Mouse (Mus musculus) large intestine, adult 2 months (tissue): ENCODE measurements around the gene Coq8a. TPM values are rescaled to one million over a fixed set of nuclear protein-coding genes. Genes with fewer than 3 reads are reported as not detected.

Experiments
- DNase-seq: peaks from one replicate; pipeline ENCODE4 v3.0.0-alpha.2; 2012; ENCODE audit warnings: low read depth, low spot score
- WGBS: fragments of 180-500 bp; shearing (Covaris S2); methylation state at CpG from one replicate; pipeline ENCODE4 v1.1.7; 2018; 5-methylcytosine and 5-hydroxymethylcytosine counted together
- polyA plus RNA-seq: library from polyadenylated mRNA; depleted of rRNA; stranded (reverse); fragments of >200 nt; gene quantifications from 2 replicates; pipeline ENCODE4 v1.2.3, GENCODE M21; 2012

Coq8a gene
- polyA plus RNA-seq, 1 experiment, result 19.4 TPM

- 94% methylated on average over 4 of the region's 4 CpGs for WGBS
Observed at GRCm38 (mm10) chr1:180179100-180179499, 20.3 kb downstream of the Coq8a start.

GRCm38 (mm10) chr1:180178340-180178739 is 21.1 kb downstream of the Coq8a start:
- 47% methylated on average over 9 of the region's 9 CpGs for WGBS
- DNase-seq, result no peak

More at GRCm38 (mm10) chr1:180179100-180179499, 20.3 kb downstream of the Coq8a start:
- no peak for DNase-seq

GRCm38 (mm10) chr1:180176784-180177183 is 22.6 kb downstream of the Coq8a start:
- 14% methylated on average over 1 of the region's 1 CpGs for WGBS

DNA sequence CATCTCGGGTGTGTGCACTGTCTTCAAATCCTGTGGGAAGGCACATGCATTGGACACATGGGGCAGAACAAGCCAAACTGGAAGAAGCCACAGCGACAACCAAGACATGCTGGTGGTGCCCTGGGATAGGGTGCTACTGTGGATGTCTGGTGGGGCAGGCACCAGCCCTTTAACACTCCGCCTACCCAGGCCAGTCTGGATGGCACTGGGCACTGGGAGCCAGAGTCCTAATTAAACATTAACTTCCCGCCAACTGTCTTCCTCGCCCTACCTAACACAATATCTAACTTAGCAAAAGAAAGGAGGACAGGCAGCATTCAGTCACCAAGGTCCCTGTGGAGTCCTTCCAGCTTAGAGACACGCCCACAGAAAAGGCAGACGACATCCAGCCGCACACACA is 23.8 kb downstream of the Coq8a start:
- DNase-seq, result no peak
- WGBS, result 26% methylated on average over 8 of the region's 8 CpGs

More at GRCm38 (mm10) chr1:180176784-180177183, 22.6 kb downstream of the Coq8a start:
- DNase-seq, result no peak

GRCm38 (mm10) chr1:180175167-180175566 is 24.2 kb downstream of the Coq8a start:
- DNase-seq, result no peak
- 16% methylated on average over 3 of the region's 3 CpGs for WGBS

GRCm38 (mm10) chr1:180174718-180175117 is 24.7 kb downstream of the Coq8a start:
- no peak for DNase-seq
- 67% methylated on average over 6 of the region's 6 CpGs for WGBS

- no peak for DNase-seq
- 87% methylated on average over 5 of the region's 5 CpGs for WGBS
Observed at GRCm38 (mm10) chr1:180173017-180173416, 26.4 kb downstream of the Coq8a start.

GRCm38 (mm10) chr1:180172600-180172999 is 26.8 kb downstream of the Coq8a start:
- DNase-seq, result no peak
- WGBS, result 91% methylated on average over 4 of the region's 4 CpGs

- 87% methylated on average over 2 of the region's 2 CpGs for WGBS
Observed at GRCm38 (mm10) chr1:180171883-180172282, 27.5 kb downstream of the Coq8a start.

DNA sequence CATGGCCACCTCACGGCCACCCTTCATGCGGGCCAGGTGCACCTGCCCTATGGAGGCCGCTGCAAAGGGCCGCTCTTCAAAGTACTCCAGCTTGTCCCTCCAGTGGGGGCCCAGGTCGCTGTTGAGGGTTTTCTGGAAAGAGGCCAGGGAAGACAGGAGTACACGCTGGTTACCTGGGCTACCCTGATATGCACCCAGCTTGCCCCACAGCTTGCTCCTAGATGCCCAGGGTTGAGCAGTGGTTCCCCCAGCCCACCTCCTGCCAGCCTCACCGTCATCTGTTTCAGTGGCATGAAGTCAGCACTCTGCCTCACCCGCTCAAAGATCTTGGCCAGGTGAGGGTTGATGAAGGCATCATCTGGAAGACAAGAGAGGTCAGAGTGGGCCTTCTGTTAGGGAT is 29.3 kb downstream of the Coq8a start:
- 94% methylated on average over 8 of the region's 8 CpGs for WGBS
- no peak for DNase-seq

More at GRCm38 (mm10) chr1:180171883-180172282, 27.5 kb downstream of the Coq8a start:
- no peak for DNase-seq

DNA sequence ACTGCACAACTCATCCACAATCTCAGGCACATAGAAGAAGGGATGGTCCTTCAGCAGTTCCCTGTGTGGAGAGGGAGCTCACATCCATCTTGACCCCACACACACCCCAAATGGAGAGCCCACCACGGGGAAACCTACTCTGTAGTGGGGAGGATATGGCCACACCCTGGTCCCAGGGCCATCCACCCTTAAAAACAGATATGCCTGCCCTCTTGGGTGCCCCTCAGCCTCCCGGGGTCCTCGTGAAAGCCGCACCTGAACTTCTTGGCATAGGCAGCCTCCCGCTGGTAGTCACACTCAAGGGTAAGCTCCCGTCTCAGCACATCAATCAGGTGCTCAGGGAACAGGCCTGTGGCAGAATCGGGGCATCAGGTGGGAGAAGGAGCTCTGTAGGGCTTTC is 30.2 kb downstream of the Coq8a start:
- 86% methylated on average over 7 of the region's 7 CpGs for WGBS
- no peak for DNase-seq

DNA sequence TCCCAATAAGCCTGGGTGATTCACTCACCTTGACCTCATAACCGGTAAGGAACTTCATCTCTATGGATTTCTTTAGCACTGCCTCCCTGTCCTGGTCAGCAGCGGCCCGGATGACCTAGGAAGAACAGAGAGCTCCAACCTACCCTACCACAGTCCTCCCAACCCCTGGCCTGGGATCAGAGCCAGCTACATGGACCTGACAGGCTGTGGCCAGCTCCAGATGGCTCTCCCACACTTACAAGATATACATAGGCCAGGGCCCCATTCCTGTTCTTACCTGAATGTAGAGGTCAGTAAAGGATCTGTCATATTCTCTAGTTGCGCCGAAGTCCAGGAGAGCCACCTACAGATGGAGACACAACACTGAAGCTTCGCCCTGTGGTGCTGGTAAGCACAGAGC is 31.1 kb downstream of the Coq8a start:
- DNase-seq, result no peak
- WGBS, result 95% methylated on average over 6 of the region's 6 CpGs

DNA sequence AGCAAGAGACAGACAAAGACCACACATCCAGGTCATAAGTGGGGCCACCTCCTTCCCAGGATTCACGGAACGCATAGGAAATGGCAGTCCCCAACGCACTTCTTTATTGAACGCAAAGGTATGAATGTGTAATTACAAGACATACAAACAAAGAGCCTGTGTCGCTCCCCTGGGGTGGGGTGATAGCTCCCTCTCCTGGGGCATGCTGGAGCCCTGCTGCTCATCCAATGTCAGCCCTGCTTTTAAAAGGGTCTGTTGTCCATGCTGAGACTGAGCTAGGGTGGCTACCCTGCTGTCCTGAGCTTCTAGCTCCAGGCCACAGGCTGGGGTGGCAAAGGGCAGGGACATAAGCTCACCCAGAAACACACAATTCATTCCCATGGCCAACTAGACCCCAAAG is 32.9 kb downstream of the Coq8a start:
- 85% methylated on average over 5 of the region's 5 CpGs for WGBS
- DNase-seq, result no peak

DNA sequence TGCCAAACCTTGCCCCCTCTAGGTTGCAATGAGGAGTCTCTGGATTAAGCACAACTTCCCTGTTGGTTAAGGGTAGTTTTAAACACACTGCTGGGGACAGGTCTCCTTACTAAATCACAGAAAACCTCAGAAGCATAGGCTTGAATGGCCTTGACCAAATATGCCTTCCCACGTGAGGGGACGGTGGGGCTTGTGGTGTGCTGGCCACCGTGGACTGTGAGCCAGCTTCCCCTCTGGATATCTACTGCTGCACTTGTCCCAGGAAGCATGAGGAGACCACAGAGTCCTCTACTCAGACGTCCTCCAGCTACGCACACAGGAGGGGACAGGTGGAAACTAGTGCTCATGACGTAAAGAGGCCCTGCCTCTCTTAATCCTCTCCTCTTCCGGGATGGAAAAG is 36.4 kb downstream of the Coq8a start:
- no peak for DNase-seq
- WGBS, result 77% methylated on average over 7 of the region's 7 CpGs

GRCm38 (mm10) chr1:180161566-180162355 is 37.6 kb downstream of the Coq8a start:
- no peak for DNase-seq
- WGBS, result 92% methylated on average over 20 of the region's 20 CpGs

DNA sequence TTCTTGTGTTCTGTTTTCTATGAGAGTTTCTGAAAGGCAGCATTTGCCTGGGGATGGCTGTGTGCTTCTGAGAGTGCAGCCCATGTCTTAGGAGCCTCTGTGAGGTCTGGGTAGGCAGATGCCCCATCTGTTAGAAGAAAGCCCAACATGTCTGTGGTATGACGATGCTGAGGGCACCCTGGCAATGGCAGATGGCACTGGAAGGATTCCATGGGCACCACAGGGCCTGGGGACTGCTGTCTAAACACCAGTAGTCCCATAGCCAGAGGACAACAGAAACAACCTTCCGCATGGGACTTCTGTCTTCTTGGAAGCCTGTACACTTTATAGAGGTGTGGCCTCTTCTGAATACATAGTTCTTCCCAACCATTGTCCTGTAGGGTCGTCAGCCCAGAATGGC is 38.2 kb downstream of the Coq8a start:
- WGBS, result 82% methylated on average over 3 of the region's 3 CpGs

DNA sequence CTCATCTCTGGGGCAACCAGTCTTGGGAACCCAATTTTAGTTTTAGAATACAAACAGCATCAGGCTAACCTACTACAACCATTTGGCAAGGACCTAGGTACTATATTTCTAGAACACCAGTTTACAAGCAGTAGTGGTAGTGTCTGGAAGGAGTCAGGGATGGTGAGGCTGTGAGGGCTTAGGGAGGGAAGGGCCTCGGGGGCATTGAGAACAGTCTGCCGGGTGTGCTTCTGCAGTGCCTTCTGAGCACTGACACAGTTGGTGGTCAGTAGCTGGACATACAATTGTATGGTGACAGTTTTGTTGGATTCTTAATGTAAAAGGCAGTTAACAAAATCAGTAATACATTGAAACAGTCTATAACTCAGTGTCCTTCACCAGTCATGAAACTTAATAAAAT is 38.9 kb downstream of the Coq8a start:
- WGBS, result 79% methylated on average over 2 of the region's 2 CpGs
- no peak for DNase-seq

More for the DNA sequence above, 38.2 kb downstream of the Coq8a start:
- no peak for DNase-seq

DNA sequence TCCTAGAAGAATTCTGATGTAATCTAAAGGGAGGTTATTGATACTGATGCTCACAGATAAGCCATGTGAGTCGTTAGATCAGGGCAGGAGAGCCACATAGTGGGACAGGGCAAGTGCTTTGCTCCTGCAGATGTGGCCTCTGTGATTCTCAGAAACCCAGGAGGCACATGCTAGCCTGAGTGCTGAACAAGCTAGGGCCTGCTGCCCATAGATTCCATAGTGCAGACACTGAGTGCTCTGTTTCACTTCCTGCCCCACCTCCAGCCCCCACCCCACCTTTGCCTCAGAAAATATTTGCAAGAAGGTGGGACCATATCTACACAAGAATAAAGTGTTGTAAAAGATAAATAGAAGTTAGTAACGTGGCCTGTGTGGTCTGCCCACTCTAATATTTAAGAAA is 40.8 kb downstream of the Coq8a start:
- WGBS, result 49% methylated on average over 2 of the region's 2 CpGs
- no peak for DNase-seq

GRCm38 (mm10) chr1:180151191-180151590 is 48.2 kb downstream of the Coq8a start:
- WGBS, result 89% methylated on average over 8 of the region's 8 CpGs
- no peak for DNase-seq

DNA sequence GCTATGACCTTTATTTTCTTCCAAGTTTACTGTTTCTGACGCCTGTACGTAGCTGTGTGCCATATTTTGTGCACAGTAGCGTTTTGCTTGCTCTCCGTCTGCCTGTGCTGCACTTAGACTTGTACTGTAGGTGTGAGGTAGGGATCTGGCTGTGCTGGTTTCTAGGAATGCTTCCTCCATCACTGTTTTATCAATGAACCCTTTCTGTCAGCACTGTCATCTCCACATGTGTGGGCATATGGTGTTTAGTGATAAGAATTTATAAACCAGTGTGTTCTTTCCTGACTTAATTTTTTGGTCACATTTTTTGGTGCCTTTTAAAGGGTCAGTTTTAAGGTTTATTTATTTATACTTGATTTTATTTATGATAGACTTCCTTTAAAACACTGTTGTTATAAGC is 50.8 kb downstream of the Coq8a start:
- 91% methylated on average over 4 of the region's 4 CpGs for WGBS
- no peak for DNase-seq

GRCm38 (mm10) chr1:180148036-180148435 is 51.4 kb downstream of the Coq8a start:
- WGBS, result 86% methylated on average over 4 of the region's 4 CpGs
- no peak for DNase-seq

DNA sequence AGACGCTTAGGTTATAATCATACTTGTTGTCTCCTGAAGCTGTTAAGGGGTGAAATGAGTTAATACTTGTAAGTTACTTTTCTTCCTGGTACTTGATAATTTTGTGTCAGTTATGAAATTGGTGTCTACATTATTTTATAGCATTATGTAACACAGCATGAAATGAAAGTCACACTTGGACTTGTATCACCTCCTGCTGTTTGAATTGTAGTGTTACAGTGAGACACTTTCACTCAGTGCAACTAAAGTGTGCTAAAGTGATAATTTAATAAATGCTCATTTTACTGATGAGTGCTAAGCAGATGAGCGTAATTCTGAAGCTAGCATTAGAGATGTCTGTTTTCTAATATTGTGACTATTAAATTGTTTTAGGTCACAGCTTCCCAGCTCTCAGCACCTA is 58.4 kb downstream of the Coq8a start:
- WGBS, result 95% methylated on average over 2 of the region's 2 CpGs
- no peak for DNase-seq
